Mouse (Mus musculus): ENCODE measurements around the gene Gm11361.

Gm11361 gene

DNA sequence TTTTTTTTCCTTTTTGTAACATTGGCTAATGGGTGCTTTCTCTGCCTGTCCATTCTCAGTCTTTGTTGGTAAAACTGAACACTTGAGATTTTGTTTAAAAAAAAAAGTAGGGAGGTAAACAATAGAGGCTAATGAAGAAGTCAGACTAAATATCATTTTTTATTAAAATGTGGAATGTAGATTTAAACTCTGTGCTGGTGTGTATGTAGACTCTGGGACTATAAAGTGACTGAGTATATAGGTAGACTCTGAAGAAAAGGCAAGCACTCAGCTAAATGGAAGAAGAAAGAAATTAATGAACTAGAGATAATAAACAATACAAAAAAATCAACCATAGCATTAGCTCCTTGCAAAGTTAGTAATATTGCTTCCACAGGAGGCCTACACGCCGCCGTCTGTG is at the start of gene Gm11361:
Gm11361 (plus strand) TSS at position 301 of the 400 bp plus-strand sequence.
- 100% methylated on average over 3 of the region's 3 CpGs for WGBS

- 29% methylated on average over 1 of the region's 1 CpGs for WGBS
Measured at GRCm38 (mm10) chr13:28264399-28264798, 7.1 kb downstream of the Gm11361 start.

- WGBS, result 95% methylated on average over 3 of the region's 3 CpGs
Measured at GRCm38 (mm10) chr13:28287368-28287767, 30.0 kb downstream of the Gm11361 start.

DNA sequence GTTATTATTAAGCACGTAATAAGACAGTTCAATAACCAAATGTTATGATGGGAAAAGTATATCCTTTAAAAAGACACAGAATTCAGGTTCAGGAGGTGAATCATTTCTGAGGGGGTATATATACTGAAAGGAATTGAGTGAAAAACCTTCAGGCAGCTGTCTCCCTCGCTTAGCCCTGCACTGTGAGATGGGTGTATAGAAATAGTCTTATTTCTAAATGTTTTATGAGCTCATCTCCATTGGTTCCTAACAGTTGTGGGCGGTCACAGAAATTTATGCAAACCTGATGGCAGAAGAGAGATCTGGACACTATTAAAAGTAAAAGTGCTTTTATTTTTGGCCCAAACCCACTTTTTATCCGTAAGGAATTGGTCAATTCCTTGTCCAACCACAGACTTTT is 36.9 kb downstream of the Gm11361 start:
- WGBS, result 68% methylated on average over 4 of the region's 4 CpGs

- 53% methylated on average over 3 of the region's 3 CpGs for WGBS
Measured at GRCm38 (mm10) chr13:28294757-28295361, 37.5 kb downstream of the Gm11361 start.

DNA sequence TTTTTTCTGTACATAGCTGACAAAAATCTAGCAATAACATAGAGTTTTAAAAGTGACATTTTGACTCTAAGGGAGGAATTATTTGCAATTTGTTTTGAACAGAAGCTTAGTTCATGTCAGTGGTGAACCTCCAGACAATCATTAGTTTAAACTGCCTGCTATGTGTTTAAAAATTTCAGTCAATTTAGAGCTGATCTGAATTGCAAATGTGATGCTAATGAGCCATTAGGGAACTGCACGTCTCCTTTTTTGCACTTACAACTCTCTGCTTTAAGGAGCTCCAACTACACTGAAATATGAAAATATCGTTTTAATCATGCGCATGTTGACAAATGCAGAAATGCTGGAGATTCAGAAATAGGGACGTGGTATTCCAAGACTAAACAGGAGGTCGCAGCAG is 38.2 kb downstream of the Gm11361 start:
- 47% methylated on average over 5 of the region's 5 CpGs for WGBS

- 78% methylated on average over 2 of the region's 2 CpGs for WGBS
Measured at GRCm38 (mm10) chr13:28297098-28297497, 39.8 kb downstream of the Gm11361 start.

GRCm38 (mm10) chr13:28297577-28297976 is 40.2 kb downstream of the Gm11361 start:
- 74% methylated on average over 2 of the region's 2 CpGs for WGBS
